ENCODE assay signal across 8 mouse cellular contexts in the genomic region with DNA sequence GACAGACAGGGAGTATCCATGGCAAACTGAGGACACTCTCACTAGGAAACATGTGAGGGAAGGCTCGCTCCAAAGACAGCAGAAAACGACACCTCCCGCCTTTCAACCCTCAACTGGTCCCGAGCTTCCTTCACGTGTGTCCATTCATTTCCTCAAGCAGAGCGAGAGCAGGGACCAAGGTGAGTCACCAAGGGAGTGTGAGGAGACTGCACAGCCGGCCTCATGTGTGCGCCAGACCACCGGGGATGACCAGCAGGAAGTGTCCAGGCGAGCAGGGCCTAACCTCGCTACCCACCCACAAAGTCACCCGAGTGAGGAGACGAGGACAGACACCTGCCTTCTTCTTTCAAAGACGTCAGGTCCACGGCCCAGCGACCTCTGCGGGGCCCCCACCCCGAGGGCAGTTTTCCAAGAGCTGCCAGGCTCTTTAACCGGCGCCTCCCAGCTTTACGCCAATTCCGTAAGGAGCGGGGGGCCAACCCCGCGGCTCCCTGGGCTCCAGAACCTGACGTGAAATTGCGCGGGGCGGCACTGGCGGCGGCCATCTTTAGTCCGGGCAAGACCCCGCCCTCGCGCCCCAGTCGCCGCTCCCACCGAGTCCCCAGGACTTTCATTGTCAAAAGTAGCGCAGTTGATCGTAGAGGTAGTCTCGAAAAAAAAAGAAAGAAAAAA. TPM values are rescaled to one million over a fixed set of nuclear protein-coding genes. Genes with fewer than 3 reads are reported as not detected.
A peak's percentile ranks its signal among the peaks of the same experiment; 100 is the strongest.
DNase-seq lines count a peak whose midpoint lies in the region; ATAC-seq and TF ChIP-seq lines count a peak whose summit lies in the region.

No protein-coding gene starts in this region.

- WGBS in embryonic facial prominence, embryonic 12.5 days: under 1% methylated on average over 41 of the region's 41 CpGs
- WGBS in kidney, adult 2 months: under 1% methylated on average over 41 of the region's 41 CpGs
- WGBS in limb, embryonic 13.5 days: under 1% methylated on average over 41 of the region's 41 CpGs
- WGBS in midbrain, embryonic 13.5 days: under 1% methylated on average over 41 of the region's 41 CpGs
- WGBS in stomach, embryonic 14.5 days: 1% methylated on average over 41 of the region's 41 CpGs

- H3K79me3 ChIP-seq in C2C12 (ENCODE audit: low read depth): peaks cover 40% of the 10 kb centered on the region

- no peaks in the 10 kb centered on the region for H3K9me3 ChIP-seq in embryonic facial prominence, embryonic 12.5 days
- H3K9me3 ChIP-seq in limb, embryonic 13.5 days: no peaks in the 10 kb centered on the region
- H3K9me3 ChIP-seq in midbrain, embryonic 13.5 days: no peaks in the 10 kb centered on the region
- H3K9me3 ChIP-seq in stomach, embryonic 14.5 days (ENCODE audit: control insufficient read depth, low read depth, low read length): no peaks in the 10 kb centered on the region

- TF ChIP-seq CTCF in C2C12 (IDR thresholded peaks at IDR 0.05; ENCODE audit: control insufficient read depth, insufficient read depth, insufficient read length): no peak
- 0 out of 2 replicates have a peak, but pooled peaks have one; percentile 0 for TF ChIP-seq CTCF in kidney, adult 2 months (conservative IDR thresholded peaks at IDR 0.05; ENCODE audit: insufficient read depth, insufficient read length, low read depth, low read length)

- peaks cover 12% of the 10 kb centered on the region for H3K4me1 ChIP-seq in embryonic facial prominence, embryonic 12.5 days
- peaks cover 6% of the 10 kb centered on the region; the same call in 1 of the 2 replicates for H3K4me1 ChIP-seq in kidney, adult 2 months (ENCODE audit: control insufficient read depth, insufficient read depth, low read length)
- H3K4me1 ChIP-seq in limb, embryonic 13.5 days: peaks cover 21% of the 10 kb centered on the region
- peaks cover 34% of the 10 kb centered on the region for H3K4me1 ChIP-seq in midbrain, embryonic 13.5 days (replicated peaks)
- H3K4me1 ChIP-seq in stomach, embryonic 14.5 days (ENCODE audit: control insufficient read depth, insufficient read depth, low read length): peaks cover 13% of the 10 kb centered on the region

- peaks cover 4% of the 10 kb centered on the region for H3K36me3 ChIP-seq in C2C12 (ENCODE audit: control insufficient read depth, insufficient read depth)
- no peaks in the 10 kb centered on the region for H3K36me3 ChIP-seq in embryonic facial prominence, embryonic 12.5 days
- no peaks in the 10 kb centered on the region for H3K36me3 ChIP-seq in kidney, adult 2 months (ENCODE audit: control insufficient read depth, insufficient read depth, low read length)
- no peaks in the 10 kb centered on the region for H3K36me3 ChIP-seq in limb, embryonic 13.5 days
- no peaks in the 10 kb centered on the region for H3K36me3 ChIP-seq in midbrain, embryonic 13.5 days
- H3K36me3 ChIP-seq in stomach, embryonic 14.5 days (ENCODE audit: control insufficient read depth, insufficient read depth, low read length): no peaks in the 10 kb centered on the region

- TF ChIP-seq POLR2A in kidney, adult 2 months (IDR thresholded peaks at IDR 0.05; ENCODE audit: low read depth, low read length): no peak

- peak overlapping the region; percentile 51 for H3K4me3 ChIP-seq in C2C12 (ENCODE audit: insufficient read depth, poor library complexity, severe bottlenecking)
- peak overlapping the region; percentile 97 for H3K4me3 ChIP-seq in embryonic facial prominence, embryonic 12.5 days
- peak overlapping the region; percentile 66 for H3K4me3 ChIP-seq in kidney, adult 2 months (ENCODE audit: insufficient read depth, low read depth, low read length)
- H3K4me3 ChIP-seq in limb, embryonic 13.5 days: peak overlapping the region; percentile 98
- H3K4me3 ChIP-seq in midbrain, embryonic 13.5 days (replicated peaks): peak overlapping the region; percentile 98
- peak overlapping the region; percentile 99 for H3K4me3 ChIP-seq in stomach, embryonic 14.5 days (ENCODE audit: low read depth, low read length)

- ATAC-seq in embryonic facial prominence, embryonic 12.5 days (ENCODE audit: insufficient number of reproducible peaks, insufficient read depth, low FRiP score, low TSS enrichment): peak; percentile 85
- ATAC-seq in granulocyte monocyte progenitor cell, adult 5-6 weeks (replicated peaks; ENCODE audit: poor library complexity, severe bottlenecking): peak; percentile 66
- peak; percentile 91 for ATAC-seq in limb, embryonic 13.5 days (ENCODE audit: low FRiP score, low read depth)
- ATAC-seq in midbrain, embryonic 13.5 days: peak; percentile 89
- ATAC-seq in stomach, embryonic 14.5 days (ENCODE audit: insufficient number of reproducible peaks, insufficient read depth, low FRiP score, low read depth): peak; percentile 89

- H3ac ChIP-seq in C2C12 (ENCODE audit: control insufficient read depth, insufficient read length, low read depth): peak overlapping the region; percentile 75

- H3K9ac ChIP-seq in embryonic facial prominence, embryonic 12.5 days: peak overlapping the region; percentile 98
- H3K9ac ChIP-seq in limb, embryonic 13.5 days: peak overlapping the region; percentile 99
- peak overlapping the region; percentile 98 for H3K9ac ChIP-seq in midbrain, embryonic 13.5 days (replicated peaks)
- peak overlapping the region; percentile 96 for H3K9ac ChIP-seq in stomach, embryonic 14.5 days (replicated peaks; ENCODE audit: low read depth, low read length)

- peak overlapping the region; percentile 100 for H3K27ac ChIP-seq in embryonic facial prominence, embryonic 12.5 days
- peak overlapping the region; percentile 84 for H3K27ac ChIP-seq in kidney, adult 2 months (ENCODE audit: insufficient read depth, low read depth, low read length)
- peak overlapping the region; percentile 99 for H3K27ac ChIP-seq in limb, embryonic 13.5 days
- H3K27ac ChIP-seq in midbrain, embryonic 13.5 days: peak overlapping the region; percentile 99
- H3K27ac ChIP-seq in stomach, embryonic 14.5 days (ENCODE audit: low read length): peak overlapping the region; percentile 99

- peak overlapping the region; percentile 67 for H3K4me2 ChIP-seq in embryonic facial prominence, embryonic 12.5 days (replicated peaks)
- H3K4me2 ChIP-seq in limb, embryonic 13.5 days (replicated peaks): peak overlapping the region; percentile 74
- peak overlapping the region; percentile 73 for H3K4me2 ChIP-seq in midbrain, embryonic 13.5 days (replicated peaks)
- H3K4me2 ChIP-seq in stomach, embryonic 14.5 days (replicated peaks; ENCODE audit: low read depth, low read length): peak overlapping the region; percentile 78

- H3K79me2 ChIP-seq in C2C12 (ENCODE audit: control insufficient read depth, insufficient read depth): peaks cover 59% of the 10 kb centered on the region

- peak; percentile 66 to 81 for DNase-seq in adrenal gland, postnatal 4 days (ENCODE audit: low spot score in 2 of 2)
- DNase-seq in kidney, adult 2 months: peak; percentile 93

- H3K27me3 ChIP-seq in C2C12 (ENCODE audit: control insufficient read depth, insufficient read depth, insufficient read length): no peaks in the 10 kb centered on the region
- no peaks in the 10 kb centered on the region for H3K27me3 ChIP-seq in embryonic facial prominence, embryonic 12.5 days
- H3K27me3 ChIP-seq in kidney, adult 2 months (replicated peaks; ENCODE audit: control insufficient read depth, insufficient read depth, low read length): no peaks in the 10 kb centered on the region
- H3K27me3 ChIP-seq in limb, embryonic 13.5 days: no peaks in the 10 kb centered on the region
- H3K27me3 ChIP-seq in midbrain, embryonic 13.5 days: no peaks in the 10 kb centered on the region
- no peaks in the 10 kb centered on the region for H3K27me3 ChIP-seq in stomach, embryonic 14.5 days (ENCODE audit: control insufficient read depth, insufficient read depth, low read length)

TF ChIP-seq in C2C12, 6 proteins besides CTCF, POLR2A, EP300 and RAD21:
- no peak for TF ChIP-seq FOSL1 (IDR thresholded peaks at IDR 0.05; ENCODE audit: insufficient read depth, low read length, poor library complexity, severe bottlenecking)
- TF ChIP-seq CEBPB (IDR thresholded peaks at IDR 0.05; ENCODE audit: low read depth): no peak
- TF ChIP-seq MAX (IDR thresholded peaks at IDR 0.05): peak; percentile 51
- TF ChIP-seq USF1 (IDR thresholded peaks at IDR 0.05; ENCODE audit: low read depth): peak; percentile 58
- TF ChIP-seq MYOD1 (IDR thresholded peaks at IDR 0.05; ENCODE audit: control insufficient read depth, insufficient read length, low read depth): no peak
- TF ChIP-seq MYOG (IDR thresholded peaks at IDR 0.05; ENCODE audit: control insufficient read depth, extremely low read depth, insufficient read length): no peak

RNA-seq across cellular contexts. Expression of gene Sept7, which starts 0.5 kb away (rescaled TPM):
- 38.9 TPM for polyA plus RNA-seq in C2C12 (2012; fragmentation: generic; extraction: Trizol)
- total RNA-seq in adrenal gland, postnatal 4 days (2021): 100 to 1,000 TPM; 139 to 156 TPM
- polyA plus RNA-seq in embryonic facial prominence, embryonic 12.5 days (2016; fragmentation: Nextera tagmentation; extraction: Ambion mirVana): 287 and 310 TPM in 2 replicates
- 128 and 131 TPM in 2 replicates for total RNA-seq in granulocyte monocyte progenitor cell, adult 5-6 weeks (2014; fragmentation: Nextera tagmentation)
- 283 and 309 TPM in 2 replicates for total RNA-seq in granulocyte monocyte progenitor cell, adult 5-6 weeks (2017)
- 6.3 and 10.9 TPM in 2 replicates for polyA plus RNA-seq in kidney, adult 2 months (2012; rRNA removed)
- 320 and 324 TPM in 2 replicates for polyA plus RNA-seq in limb, embryonic 13.5 days (2015; fragmentation: Nextera tagmentation; extraction: Ambion mirVana)
- 256 and 277 TPM in 2 replicates for polyA plus RNA-seq in midbrain, embryonic 13.5 days (2015; fragmentation: Nextera tagmentation; extraction: Ambion mirVana)
- 288 and 302 TPM in 2 replicates for polyA plus RNA-seq in stomach, embryonic 14.5 days (2014; fragmentation: Nextera tagmentation; extraction: Ambion mirVana)

Comparison
In these comparisons a context has a peak if more than half of its experiments do, and no peak if none do; other contexts are left out.
1. Peak in every context shown above with its lines: DNase-seq, ATAC-seq, H3K4me3 ChIP-seq and H3K27ac ChIP-seq.